Mouse (Mus musculus) heart, embryonic 14.5 days (tissue): Measurements from ENCODE around the gene Ncoa1. TPM values are rescaled to one million over a fixed set of nuclear protein-coding genes. Genes with fewer than 3 reads are reported as not detected.

ENCODE experiments used
- ATAC-seq: fragments of 200-750 bp; cut with Nextera tagmentation; 2 replicates; pipeline ENCODE4 v1.8.0; 2017; ENCODE audit warnings: low read depth, moderate TSS enrichment; ENCODE audit not compliant: insufficient number of reproducible peaks, insufficient read depth, low FRiP score
- H3K27ac ChIP-seq, 2 experiments: fragments of 200-500 bp in 1 of 2; fragments of 300-500 bp in 1 of 2; sonication (generic) in 1 of 2; replicated peaks in 1 of 2; 2 replicates each; pipeline ENCODE4 v1.5.1; 2012 to 2014; ENCODE audit warnings: low read depth in 2 of 2, low read length in 2 of 2, control low read depth in 1 of 2, mild to moderate bottlenecking in 1 of 2, mixed read lengths in 1 of 2; ENCODE audit not compliant: control insufficient read depth in 1 of 2, insufficient read depth in 1 of 2
- H3K27me3 ChIP-seq: fragments of 300-500 bp; sonication (generic); 2 replicates; pipeline ENCODE4 v1.6.1; 2014; ENCODE audit warnings: mild to moderate bottlenecking, low read length, control low read depth; ENCODE audit not compliant: control insufficient read depth, insufficient read depth
- H3K36me3 ChIP-seq: fragments of 300-500 bp; sonication (generic); 2 replicates; pipeline ENCODE4 v1.6.1; 2014; ENCODE audit warnings: mild to moderate bottlenecking, control low read depth, low read length, mixed read lengths; ENCODE audit not compliant: control insufficient read depth, insufficient read depth
- H3K4me1 ChIP-seq, 2 experiments: fragments of 200-500 bp in 1 of 2; fragments of 300-500 bp in 1 of 2; sonication (generic) in 1 of 2; 2 replicates each; pipeline ENCODE4 v1.6.1; 2012 to 2014; ENCODE audit warnings: low read length in 2 of 2, control low read depth in 1 of 2, mixed read lengths in 1 of 2; ENCODE audit not compliant: control insufficient read depth in 2 of 2, insufficient read depth in 2 of 2
- H3K4me2 ChIP-seq: fragments of 300-500 bp; sonication (generic); 2 replicates; pipeline ENCODE4 v1.6.1; 2014; ENCODE audit warnings: mild to moderate bottlenecking, low read length
- H3K4me3 ChIP-seq, 2 experiments: fragments of 200-500 bp in 1 of 2; fragments of 300-500 bp in 1 of 2; sonication (generic) in 1 of 2; 2 replicates each; pipeline ENCODE4 v1.5.1; 2012 to 2014; ENCODE audit warnings: low read length in 2 of 2, mild to moderate bottlenecking in 2 of 2, control low read depth in 1 of 2, low read depth in 1 of 2, moderate library complexity in 1 of 2; ENCODE audit not compliant: control insufficient read depth in 1 of 2, insufficient read depth in 1 of 2
- H3K9ac ChIP-seq: fragments of 300-500 bp; sonication (generic); 2 replicates; pipeline ENCODE4 v1.6.1; 2014; ENCODE audit warnings: mild to moderate bottlenecking, low read length
- H3K9me3 ChIP-seq: fragments of 300-500 bp; sonication (generic); 2 replicates; pipeline ENCODE4 v1.6.1; 2016; ENCODE audit warnings: low read length, control low read depth; ENCODE audit not compliant: control insufficient read depth
- WGBS: fragments of 180-500 bp; shearing (Covaris S2); extraction: QIAGEN DNeasy Blood & Tissue Kit; methylation state at CpG from one replicate; pipeline ENCODE4 v1.1.7; 2014; 5-methylcytosine and 5-hydroxymethylcytosine counted together
- polyA plus RNA-seq: library from polyadenylated mRNA; unstranded; fragments of >200 nt; fragmentation: Nextera tagmentation; extraction: Ambion mirVana; gene quantifications from 2 replicates; pipeline ENCODE4 v1.2.1, GENCODE M21; 2014

Ncoa1 gene
- polyA plus RNA-seq, 1 experiment from 2014 or later, result 14.7 TPM

GRCm38 (mm10) chr12:4313824-4314223, 163.2 kb downstream of the Ncoa1 start:
- Histone ChIP-seq H3K4me3 (no peak overlapping the region), H3K27ac (no peak overlapping the region), H3K36me3 (peaks cover 16% of the 10 kb centered on the region), H3K4me2 (no peak overlapping the region), H3K9ac (no peak overlapping the region), H3K9me3 (no peaks in the 10 kb centered on the region), H3K4me1 (no peaks in the 10 kb centered on the region; a peak in 1 of 4 replicates), H3K27me3 (no peaks in the 10 kb centered on the region)
- no peak for ATAC-seq

- Histone ChIP-seq H3K9me3 (no peaks in the 10 kb centered on the region), H3K36me3 (peaks cover 10% of the 10 kb centered on the region), H3K4me3 (no peak overlapping the region), H3K4me1 (no peaks in the 10 kb centered on the region), H3K9ac (no peak overlapping the region), H3K27ac (no peak overlapping the region), H3K4me2 (no peak overlapping the region), H3K27me3 (no peaks in the 10 kb centered on the region)
- 52% methylated on average over 1 of the region's 1 CpGs for WGBS
- ATAC-seq, result no peak
Measured at GRCm38 (mm10) chr12:4306712-4307313, 170.2 kb downstream of the Ncoa1 start.

GRCm38 (mm10) chr12:4299300-4299699, 177.7 kb downstream of the Ncoa1 start:
- Histone ChIP-seq H3K4me3 (no peak overlapping the region), H3K36me3 (peaks cover 20% of the 10 kb centered on the region), H3K27ac (no peak overlapping the region), H3K9ac (no peak overlapping the region), H3K27me3 (no peaks in the 10 kb centered on the region), H3K4me1 (no peaks in the 10 kb centered on the region), H3K4me2 (no peak overlapping the region), H3K9me3 (no peaks in the 10 kb centered on the region)
- 81% methylated on average over 3 of the region's 3 CpGs for WGBS
- ATAC-seq, result no peak

GRCm38 (mm10) chr12:4298626-4299025, 178.4 kb downstream of the Ncoa1 start:
- Histone ChIP-seq H3K36me3 (peaks cover 22% of the 10 kb centered on the region), H3K4me2 (no peak overlapping the region), H3K9me3 (no peaks in the 10 kb centered on the region), H3K4me1 (no peaks in the 10 kb centered on the region), H3K9ac (no peak overlapping the region), H3K27ac (no peak overlapping the region), H3K4me3 (no peak overlapping the region), H3K27me3 (no peaks in the 10 kb centered on the region)
- 56% methylated on average over 4 of the region's 4 CpGs for WGBS
- no peak for ATAC-seq

GRCm38 (mm10) chr12:4295881-4296280, 181.1 kb downstream of the Ncoa1 start:
- Histone ChIP-seq H3K27me3 (no peaks in the 10 kb centered on the region), H3K27ac (no peak overlapping the region), H3K9me3 (no peaks in the 10 kb centered on the region), H3K4me2 (no peak overlapping the region), H3K36me3 (peaks cover 22% of the 10 kb centered on the region), H3K4me1 (no peaks in the 10 kb centered on the region), H3K4me3 (no peak overlapping the region), H3K9ac (no peak overlapping the region)
- no peak for ATAC-seq
- WGBS, result 66% methylated on average over 4 of the region's 4 CpGs

- no peaks in the 10 kb centered on the region for H3K27me3 ChIP-seq
- no peak overlapping the region for H3K27ac ChIP-seq
- H3K36me3 ChIP-seq, result peaks cover 27% of the 10 kb centered on the region
- no peak overlapping the region for H3K9ac ChIP-seq
- 86% methylated on average over 8 of the region's 8 CpGs for WGBS
- H3K9me3 ChIP-seq, result no peaks in the 10 kb centered on the region
- no peak overlapping the region for H3K4me2 ChIP-seq
- ATAC-seq, result no peak
- no peak overlapping the region for H3K4me3 ChIP-seq
- no peaks in the 10 kb centered on the region for H3K4me1 ChIP-seq
Measured at GRCm38 (mm10) chr12:4295281-4295680, 181.7 kb downstream of the Ncoa1 start.

- no peak for ATAC-seq
- H3K36me3 ChIP-seq, result peaks cover 38% of the 10 kb centered on the region
- WGBS, result 86% methylated on average over 6 of the region's 6 CpGs
Measured at GRCm38 (mm10) chr12:4293813-4294212, 183.2 kb downstream of the Ncoa1 start.

GRCm38 (mm10) chr12:4285186-4285585, 191.8 kb downstream of the Ncoa1 start:
- Histone ChIP-seq H3K27ac (0 out of 4 replicates have a peak overlapping the region, but pooled peaks of 1 of the 2 experiments have one; percentile 52), H3K9ac (no peak overlapping the region), H3K4me2 (no peak overlapping the region), H3K27me3 (no peaks in the 10 kb centered on the region), H3K4me1 (peaks cover 2 to 5% of the 10 kb centered on the region in 2 experiments; a peak in 2 of 4 replicates), H3K36me3 (peaks cover 11% of the 10 kb centered on the region), H3K4me3 (no peak overlapping the region), H3K9me3 (no peaks in the 10 kb centered on the region)
- no peak for ATAC-seq
- 25% methylated on average over 3 of the region's 3 CpGs for WGBS

More at GRCm38 (mm10) chr12:4293813-4294212, 183.2 kb downstream of the Ncoa1 start:
- Histone ChIP-seq H3K27ac (no peak overlapping the region), H3K9ac (no peak overlapping the region), H3K4me3 (no peak overlapping the region), H3K9me3 (no peaks in the 10 kb centered on the region), H3K4me1 (no peaks in the 10 kb centered on the region), H3K4me2 (no peak overlapping the region), H3K27me3 (no peaks in the 10 kb centered on the region)
